In genomic region chr2:153147715-153148114, GRCm38 (mm10) we compare ENCODE assay signal across 8 mouse cellular contexts. TPM values are rescaled to one million over a fixed set of nuclear protein-coding genes. Genes with fewer than 3 reads are reported as not detected.
A peak's percentile ranks its signal among the peaks of the same experiment; 100 is the strongest.
DNase-seq lines count a peak whose midpoint lies in the region; ATAC-seq and TF ChIP-seq lines count a peak whose summit lies in the region.

No protein-coding gene starts in this region.

- no peak overlapping the region for H3K27ac ChIP-seq in liver, postnatal 0 days (ENCODE audit: low read depth)

- no peaks in the 10 kb centered on the region for H3K27me3 ChIP-seq in liver, postnatal 0 days (ENCODE audit: insufficient read depth, low read length)

- peak; percentile 65 for DNase-seq in CD4-positive helper T cell, adult 2 months (ENCODE audit: low read depth, low spot score)
- DNase-seq in ZHBTc4 (ENCODE audit: low read depth, low spot score), result peak; percentile 75
- DNase-seq in cerebellum, postnatal 25 days, result peak; percentile 84 to 87
- DNase-seq in gastrocnemius, adult 8-10 months (ENCODE audit: low spot score in 2 of 2), result peak; percentile 28 to 34
- peak; percentile 80 for DNase-seq in kidney, postnatal 10 days
- peak; percentile 81 for DNase-seq in liver, postnatal 0 days
- peak; percentile 27 for DNase-seq in ovary, postnatal 10 days (ENCODE audit: low spot score)
- peak; percentile 64 for DNase-seq in thymus, postnatal 0 days (ENCODE audit: low spot score)

- TF ChIP-seq CTCF in liver, postnatal 0 days (IDR thresholded peaks at IDR 0.05; ENCODE audit: low read depth), result peak; percentile 95

- ATAC-seq in liver, postnatal 0 days, result peak; percentile 64; the same call in 1 of the 2 replicates

- WGBS in liver, postnatal 0 days (ENCODE audit: insufficient replicate concordance), result 11% methylated on average over 3 of the region's 3 CpGs

- TF ChIP-seq EP300 in liver, postnatal 0 days (IDR thresholded peaks at IDR 0.05; ENCODE audit: low read depth), result no peak

- H3K4me1 ChIP-seq in liver, postnatal 0 days (ENCODE audit: insufficient read depth), result no peaks in the 10 kb centered on the region

- no peak overlapping the region for H3K4me3 ChIP-seq in liver, postnatal 0 days (ENCODE audit: low read depth, low read length)

- H3K9ac ChIP-seq in liver, postnatal 0 days (replicated peaks), result no peak overlapping the region

- H3K4me2 ChIP-seq in liver, postnatal 0 days (ENCODE audit: low read depth, low read length), result no peak overlapping the region

- H3K36me3 ChIP-seq in liver, postnatal 0 days (replicated peaks; ENCODE audit: insufficient read depth, low read length), result 0 out of 2 replicates have a peak, but pooled peaks cover 4% of the 10 kb centered on the region

- H3K9me3 ChIP-seq in liver, postnatal 0 days (ENCODE audit: low read length), result no peaks in the 10 kb centered on the region

RNA-seq across cellular contexts. Expression of gene Tm9sf4, which starts 13.4 kb away (rescaled TPM):
- total RNA-seq in gastrocnemius, adult 8-10 months (2022), result 10 to 100 TPM; 25.5 to 30.3 (median 28.4) TPM
- 24.4 and 24.7 TPM in 2 replicates for polyA plus RNA-seq in liver, postnatal 0 days (2015; fragmentation: Nextera tagmentation; extraction: Ambion mirVana)
- 32.4 and 34.9 TPM in 2 replicates for polyA plus RNA-seq in thymus, postnatal 0 days (2015; fragmentation: Nextera tagmentation; extraction: Ambion mirVana)

RNA-seq across cellular contexts. Expression of gene Hck, which starts 39.4 kb away (rescaled TPM):
- total RNA-seq in gastrocnemius, adult 8-10 months (2022), result under 1 TPM; 0.13 to 0.27 (median 0.21) TPM
- polyA plus RNA-seq in liver, postnatal 0 days (2015; fragmentation: Nextera tagmentation; extraction: Ambion mirVana), result 13.3 and 14.0 TPM in 2 replicates
- polyA plus RNA-seq in thymus, postnatal 0 days (2015; fragmentation: Nextera tagmentation; extraction: Ambion mirVana), result 5.8 and 7.3 TPM in 2 replicates

Comparison
In these comparisons a context has a peak if more than half of its experiments do, and no peak if none do; other contexts are left out.
1. DNase-seq: peak in every context shown above with its lines; median percentile 86 in cerebellum, postnatal 25 days; 81 in liver, postnatal 0 days; 80 in kidney, postnatal 10 days; 75 in ZHBTc4; 65 in CD4-positive helper T cell, adult 2 months; 64 in thymus, postnatal 0 days; 31 in gastrocnemius, adult 8-10 months; 27 in ovary, postnatal 10 days.